Mouse (Mus musculus): ENCODE results near the gene Psmc2.

Psmc2 gene

DNA sequence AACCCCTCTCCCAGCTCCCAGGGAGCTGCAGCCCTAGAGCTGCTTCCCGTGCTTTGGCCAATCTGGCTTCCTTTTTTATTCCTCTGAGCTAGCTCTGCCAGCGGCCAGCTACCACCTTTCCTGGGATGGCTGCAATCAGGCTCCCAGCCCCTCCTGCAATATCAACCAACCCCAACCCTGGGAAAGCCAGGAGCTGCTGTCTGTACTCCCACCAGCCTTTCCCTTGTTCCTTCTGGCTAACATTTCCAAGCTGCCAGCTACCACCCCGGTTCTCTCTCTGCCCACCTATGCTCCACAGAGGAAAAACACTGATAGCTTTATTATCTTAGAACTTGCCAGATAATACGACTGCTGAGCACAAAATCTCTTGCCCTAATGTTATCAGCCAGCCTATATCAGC is 19.8 kb downstream of the Psmc2 start:
- no peak for DNase-seq (ENCODE audit: low spot score)

DNA sequence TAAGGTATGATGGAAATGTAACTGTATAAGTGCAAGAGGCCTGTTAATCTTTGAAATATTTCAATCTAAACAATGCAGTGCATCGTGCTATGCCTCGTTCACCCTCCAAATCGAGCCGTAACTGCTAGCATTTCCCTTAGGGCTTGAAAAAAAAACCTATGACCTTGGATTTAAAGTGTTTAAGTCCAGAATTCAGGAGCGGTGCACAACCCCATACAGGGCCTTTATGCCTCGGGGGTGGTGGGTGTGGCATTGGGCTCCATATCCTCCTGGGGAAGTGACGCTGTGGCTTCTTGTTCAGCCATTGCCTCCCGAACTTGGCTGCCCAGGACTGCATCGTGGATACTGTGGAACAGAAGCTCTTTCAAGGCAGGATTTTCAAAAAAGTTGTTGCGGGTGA is 25.8 kb downstream of the Psmc2 start:
- no peak for DNase-seq (ENCODE audit: low spot score)

DNA sequence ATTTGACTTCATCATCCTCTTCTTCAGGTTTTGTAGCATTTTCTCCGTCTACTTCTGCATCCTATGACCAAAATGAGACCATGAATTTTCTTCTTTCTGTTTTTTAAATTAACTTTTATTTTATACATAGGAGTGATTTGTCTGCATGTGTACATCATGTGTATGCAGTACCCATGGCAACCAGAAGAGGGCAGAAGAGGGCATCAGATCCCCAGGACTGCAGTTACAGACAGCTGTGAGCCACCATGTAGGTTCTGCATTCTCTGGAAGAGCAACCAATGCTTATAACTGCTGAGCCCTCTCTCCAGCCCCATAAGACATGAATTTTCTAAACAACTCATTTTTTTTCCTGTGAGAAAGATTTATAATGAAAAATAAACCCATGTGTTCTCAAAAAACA is 28.9 kb downstream of the Psmc2 start:
- peak; percentile 56 for DNase-seq (ENCODE audit: low spot score)

DNA sequence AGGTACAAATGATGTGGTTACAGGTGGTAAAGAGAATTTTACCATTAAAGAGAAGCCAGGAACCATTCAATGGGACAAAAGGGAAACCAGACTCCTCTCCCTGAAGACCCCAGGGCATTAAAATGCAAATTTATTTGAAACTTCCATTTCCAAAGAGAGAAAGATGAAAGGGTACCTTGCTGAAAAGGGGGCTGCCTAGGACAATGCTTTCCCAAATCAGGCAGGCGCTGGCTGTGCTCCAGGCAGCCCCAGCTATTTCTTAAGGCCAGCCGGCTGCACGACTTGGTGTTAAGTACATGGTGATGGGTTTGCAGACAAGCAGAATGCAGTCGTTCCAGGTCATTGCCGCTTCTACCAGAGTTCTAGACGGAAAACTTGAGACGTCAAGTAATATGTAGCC is 41.3 kb downstream of the Psmc2 start:
- no peak for DNase-seq (ENCODE audit: low spot score)

DNA sequence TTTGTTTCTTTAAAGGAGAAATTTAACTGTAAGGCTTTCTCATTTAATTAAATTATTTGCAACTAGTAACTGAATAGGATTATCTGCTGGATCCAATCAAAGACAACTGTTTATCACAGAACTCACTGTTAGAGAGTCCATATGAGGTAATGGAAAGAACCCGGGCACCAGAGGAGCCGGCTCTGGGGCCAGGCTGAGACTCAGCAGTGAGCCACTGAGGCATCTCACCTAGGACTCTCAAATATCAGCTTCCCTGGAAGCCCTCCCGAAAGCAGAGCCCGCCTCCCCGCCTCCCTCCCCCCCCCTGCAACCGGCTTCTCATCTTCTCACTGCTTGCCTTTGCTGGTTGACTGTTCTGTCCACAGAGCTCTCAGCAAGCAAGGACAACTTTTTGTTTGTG is 42.6 kb downstream of the Psmc2 start:
- DNase-seq (ENCODE audit: low spot score), result no peak

DNA sequence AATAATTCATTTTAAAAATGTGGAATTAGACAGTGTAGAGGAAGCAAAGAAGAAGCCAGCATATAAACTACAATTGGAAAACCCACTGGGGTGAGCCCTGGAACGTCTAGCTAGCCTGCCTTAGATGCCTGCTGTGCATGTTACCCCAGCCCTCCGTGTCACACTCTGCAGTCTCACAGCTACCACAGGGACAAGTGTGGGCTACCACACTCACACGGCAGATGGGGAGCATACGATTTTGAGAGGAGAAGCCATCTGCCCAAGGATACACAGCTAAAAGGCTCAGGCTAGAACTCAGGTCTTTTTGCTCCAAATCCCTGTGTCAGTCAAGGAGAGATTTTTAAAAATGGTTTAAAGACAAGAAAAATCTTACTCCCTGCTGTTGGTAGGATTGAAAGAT is 43.8 kb downstream of the Psmc2 start:
- no peak for DNase-seq (ENCODE audit: low spot score)

DNA sequence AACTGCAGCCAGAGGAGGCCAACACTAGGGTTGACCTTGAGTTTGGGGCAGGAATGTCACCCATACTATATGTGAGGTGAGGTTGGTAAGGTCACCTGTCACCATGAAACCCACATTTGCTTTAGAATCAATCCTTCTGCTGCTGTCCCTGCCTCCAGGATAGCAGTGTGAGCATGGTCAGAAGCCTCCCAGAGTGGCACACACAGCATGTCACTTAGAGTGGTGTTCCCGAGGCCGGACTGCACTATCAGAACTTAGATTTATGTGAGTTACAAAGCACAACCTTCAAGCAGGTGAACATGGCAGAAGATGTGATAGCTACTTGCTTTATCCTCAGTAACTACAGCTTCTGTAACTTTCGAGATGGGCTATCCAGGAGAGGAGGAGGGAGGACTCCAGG is 46.7 kb downstream of the Psmc2 start:
- DNase-seq (ENCODE audit: low spot score), result no peak

DNA sequence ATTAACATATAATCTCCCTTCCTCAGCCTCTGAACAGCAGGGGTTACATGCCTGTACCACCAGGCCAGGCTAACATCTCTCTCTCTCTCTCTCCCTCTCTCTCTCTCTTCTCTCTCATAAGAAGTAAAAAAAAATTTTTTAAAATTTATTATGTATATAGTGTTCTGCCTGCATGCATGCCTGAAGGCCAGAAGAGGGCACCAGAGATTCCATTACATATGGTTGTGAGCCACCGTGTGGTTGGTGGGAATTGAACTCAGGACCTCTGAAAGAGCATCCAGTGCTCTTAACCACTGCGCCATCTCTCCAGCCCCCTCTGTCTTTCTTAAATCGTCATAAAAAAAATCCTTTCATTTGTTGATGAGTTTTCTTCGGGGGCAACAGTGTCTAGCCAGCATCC is 59.6 kb downstream of the Psmc2 start:
- no peak for DNase-seq (ENCODE audit: low spot score)

DNA sequence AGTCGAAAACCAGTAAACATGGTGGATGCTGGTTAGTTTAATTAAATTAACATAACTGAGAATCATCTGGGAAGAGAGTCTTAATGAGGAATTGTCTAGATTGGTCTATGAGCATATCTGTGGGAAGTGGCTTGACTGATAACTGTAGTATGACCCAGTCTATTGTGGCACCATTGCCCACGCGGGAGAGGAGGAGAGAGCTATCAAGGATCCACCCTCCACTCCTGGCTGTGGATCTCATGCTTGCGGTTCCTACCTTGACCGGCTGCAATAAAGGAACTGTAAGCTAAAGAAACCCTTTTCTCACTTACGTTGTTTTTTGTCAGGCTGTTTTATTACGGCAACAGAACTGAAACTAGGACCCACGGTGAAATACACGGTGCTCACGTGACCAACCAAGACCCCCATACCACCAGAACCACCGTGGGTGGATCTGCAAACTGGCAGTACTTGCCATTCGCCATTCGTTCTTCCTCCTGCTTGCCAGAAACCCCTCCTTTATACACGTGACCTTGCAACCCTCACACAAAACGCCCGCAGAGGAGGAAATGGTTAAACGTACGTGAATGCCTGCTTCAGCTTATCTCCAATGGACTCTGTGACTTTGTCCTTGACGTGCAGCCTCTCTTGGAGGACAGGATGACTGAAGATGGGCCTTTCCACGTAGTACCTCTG is 61.7 kb downstream of the Psmc2 start:
- DNase-seq (ENCODE audit: low spot score), result no peak

DNA sequence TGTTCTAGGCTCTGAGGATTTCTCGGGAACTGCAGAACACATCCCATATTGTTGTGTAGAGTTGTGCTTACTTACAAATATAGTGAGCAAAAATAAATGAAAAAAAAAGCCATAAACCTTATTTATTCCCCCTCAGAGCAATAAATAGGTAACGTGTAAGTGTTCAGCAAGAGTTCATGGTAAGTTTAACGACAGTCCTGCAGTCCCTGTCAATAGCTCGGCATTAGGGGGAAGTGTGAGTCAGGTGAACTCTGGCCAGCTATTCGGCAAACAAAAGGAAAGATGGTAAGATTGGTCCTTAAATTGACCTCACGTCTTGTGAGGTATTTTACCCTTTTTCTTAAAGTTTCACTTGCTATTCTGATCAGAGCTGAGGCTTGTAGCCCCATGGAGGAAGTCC is 62.4 kb downstream of the Psmc2 start:
- DNase-seq (ENCODE audit: low spot score), result no peak

DNA sequence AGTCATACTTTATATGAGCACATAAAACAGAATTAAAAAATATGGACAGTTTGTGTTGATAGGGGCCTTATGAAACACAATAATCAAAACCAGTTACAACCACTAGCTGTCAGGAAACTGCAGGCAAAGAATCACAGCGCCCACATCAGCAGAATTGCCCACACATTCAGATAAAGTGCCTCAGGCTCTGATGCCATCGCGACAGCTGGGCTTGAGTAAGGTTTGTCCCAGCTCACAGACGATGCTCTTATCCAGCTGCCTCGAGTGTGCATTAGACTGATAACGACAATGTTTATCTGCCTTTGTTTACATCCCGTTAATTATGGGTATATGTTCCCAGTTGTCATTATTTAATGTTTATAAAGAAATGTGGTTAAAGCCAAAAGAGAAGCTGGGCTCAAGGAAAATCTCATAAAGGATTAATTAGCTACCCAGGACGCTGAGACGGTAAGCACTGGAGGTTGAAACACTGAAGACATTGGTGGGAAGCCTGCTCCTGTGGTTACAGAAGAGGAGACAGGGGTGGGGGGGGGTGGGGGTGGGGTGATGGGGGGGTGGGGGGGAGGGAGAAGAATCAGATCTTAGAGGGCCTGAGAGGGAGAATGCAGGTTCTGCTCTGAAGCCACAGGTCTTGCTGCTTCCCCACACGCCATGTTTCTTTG is 66.7 kb downstream of the Psmc2 start:
- no peak for DNase-seq (ENCODE audit: low spot score)
